Mouse (Mus musculus) kidney, embryonic 16.5 days (tissue): Measurements from ENCODE around the gene Adgra3. TPM values are rescaled to one million over a fixed set of nuclear protein-coding genes. Genes with fewer than 3 reads are reported as not detected.

Source experiments
- ATAC-seq: fragments of 200-750 bp; cut with Nextera tagmentation; 2 replicates; pipeline ENCODE4 v1.8.0; 2017; ENCODE audit warnings: moderate TSS enrichment; ENCODE audit not compliant: low FRiP score, low TSS enrichment
- H3K27ac ChIP-seq: fragments of 300-500 bp; sonication (generic); 2 replicates; pipeline ENCODE4 v1.5.1; 2014; ENCODE audit warnings: low read length
- H3K27me3 ChIP-seq: fragments of 300-500 bp; sonication (generic); 2 replicates; pipeline ENCODE4 v1.6.1; 2014; ENCODE audit warnings: low read length, control low read depth, mixed read lengths; ENCODE audit not compliant: insufficient read depth
- H3K36me3 ChIP-seq: fragments of 300-500 bp; sonication (generic); 2 replicates; pipeline ENCODE4 v1.6.1; 2014; ENCODE audit warnings: low read length, control low read depth, mixed read lengths; ENCODE audit not compliant: insufficient read depth
- H3K4me1 ChIP-seq: fragments of 300-500 bp; sonication (generic); 2 replicates; pipeline ENCODE4 v1.6.1; 2014; ENCODE audit warnings: low read length, control low read depth, mixed read lengths; ENCODE audit not compliant: insufficient read depth
- H3K4me2 ChIP-seq: fragments of 300-500 bp; sonication (generic); replicated peaks from 2 replicates; pipeline ENCODE4 v1.6.1; 2014; ENCODE audit warnings: low read depth, low read length
- H3K4me3 ChIP-seq: fragments of 300-500 bp; sonication (generic); 2 replicates; pipeline ENCODE4 v1.5.1; 2014; ENCODE audit warnings: mild to moderate bottlenecking, low read length
- H3K9ac ChIP-seq: fragments of 300-500 bp; sonication (generic); replicated peaks from 2 replicates; pipeline ENCODE4 v1.6.1; 2014; ENCODE audit warnings: low read length
- H3K9me3 ChIP-seq: fragments of 300-500 bp; sonication (generic); 2 replicates; pipeline ENCODE4 v1.6.1; 2016; ENCODE audit warnings: low read length, control low read depth
- WGBS: fragments of 180-500 bp; shearing (Covaris S2); extraction: QIAGEN DNeasy Blood & Tissue Kit; methylation state at CpG from one replicate; pipeline ENCODE4 v1.1.7; 2014; 5-methylcytosine and 5-hydroxymethylcytosine counted together
- polyA plus RNA-seq: library from polyadenylated mRNA; unstranded; fragments of >200 nt; fragmentation: Nextera tagmentation; extraction: Ambion mirVana; gene quantifications from 2 replicates; pipeline ENCODE4 v1.2.1, GENCODE M21; 2015

The Adgra3 gene
- polyA plus RNA-seq, 1 experiment from 2014 or later, result 35.3 TPM

DNA sequence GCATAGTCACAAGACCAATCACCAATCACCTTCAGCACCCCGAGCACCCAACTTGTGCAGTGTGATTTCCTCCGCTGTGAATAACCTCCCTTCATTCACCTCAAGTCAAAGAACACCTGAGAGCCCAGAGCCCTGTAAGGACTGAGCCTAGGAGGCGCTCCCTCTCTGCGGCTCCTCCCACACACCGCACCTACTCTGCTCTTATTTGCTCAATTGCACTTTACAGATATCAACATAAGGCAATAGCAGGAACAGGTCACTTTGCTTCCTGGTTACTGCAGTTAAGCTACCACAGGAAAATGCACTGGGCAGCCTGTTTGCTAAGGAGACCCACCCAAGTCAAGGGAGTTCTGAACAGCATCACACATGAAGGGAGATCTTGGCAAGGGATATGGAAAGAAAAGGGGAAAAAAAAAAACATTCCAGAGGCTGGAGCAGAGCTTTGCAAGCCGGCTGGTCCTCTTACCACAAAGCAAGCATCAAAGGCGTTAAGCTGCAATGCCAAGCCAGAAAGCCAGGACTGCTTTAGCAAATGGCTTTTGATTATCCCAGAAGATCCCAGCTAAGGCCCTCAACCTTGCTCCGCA lies 68.0 kb downstream of the Adgra3 start:
- Histone ChIP-seq H3K36me3 (peaks cover 22% of the 10 kb centered on the region), H3K4me1 (no peaks in the 10 kb centered on the region), H3K4me2 (no peak overlapping the region), H3K9ac (no peak overlapping the region), H3K9me3 (no peaks in the 10 kb centered on the region), H3K4me3 (no peak overlapping the region), H3K27me3 (no peaks in the 10 kb centered on the region), H3K27ac (no peak overlapping the region)
- ATAC-seq, result no peak
- 82% methylated on average over 8 of the region's 8 CpGs for WGBS

DNA sequence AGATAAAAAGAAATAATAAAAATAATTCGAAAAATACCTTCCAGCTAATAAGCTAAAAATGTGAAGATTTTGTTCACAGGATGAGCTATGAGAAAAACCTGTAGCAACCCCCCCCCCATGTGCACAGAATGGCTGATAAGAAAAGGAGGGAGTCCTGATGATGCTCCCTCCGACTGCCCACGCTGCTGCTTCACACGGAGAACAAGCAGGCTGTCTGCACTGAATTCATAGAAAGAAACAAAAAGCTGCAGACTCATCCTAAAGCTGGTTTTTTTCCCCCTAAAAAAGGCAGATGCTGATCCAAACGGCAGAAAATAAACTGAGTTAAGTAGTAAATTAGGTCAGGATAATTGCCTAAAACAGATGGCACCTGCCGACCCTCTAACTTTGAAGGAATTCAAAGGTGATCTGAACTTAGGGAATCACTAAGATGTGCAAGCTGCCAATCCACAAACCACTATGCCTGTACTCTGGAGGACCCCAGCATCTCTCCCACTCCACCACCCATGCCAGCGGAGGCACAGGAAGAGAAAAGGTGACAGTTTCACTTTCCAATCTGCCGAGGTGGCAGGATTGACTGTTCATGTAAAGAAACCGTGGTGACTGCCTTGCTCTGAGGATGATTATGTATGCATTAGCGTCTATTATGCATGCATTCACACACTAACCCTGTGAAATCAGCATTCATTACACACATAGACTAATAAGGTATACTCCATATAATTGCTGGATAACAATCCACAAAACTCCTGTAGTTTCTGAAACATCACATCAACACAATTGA lies 70.6 kb downstream of the Adgra3 start:
- Histone ChIP-seq H3K4me3 (no peak overlapping the region), H3K27ac (no peak overlapping the region), H3K4me2 (no peak overlapping the region), H3K27me3 (no peaks in the 10 kb centered on the region), H3K9me3 (no peaks in the 10 kb centered on the region), H3K36me3 (peaks cover 40% of the 10 kb centered on the region), H3K9ac (no peak overlapping the region), H3K4me1 (no peaks in the 10 kb centered on the region)
- ATAC-seq, result no peak
- 74% methylated on average over 10 of the region's 10 CpGs for WGBS

GRCm38 (mm10) chr5:49980727-49981126 lies 78.1 kb downstream of the Adgra3 start:
- Histone ChIP-seq H3K27ac (no peak overlapping the region), H3K4me1 (no peaks in the 10 kb centered on the region), H3K36me3 (peaks cover 31% of the 10 kb centered on the region), H3K27me3 (no peaks in the 10 kb centered on the region), H3K4me2 (no peak overlapping the region), H3K9me3 (no peaks in the 10 kb centered on the region), H3K4me3 (no peak overlapping the region), H3K9ac (no peak overlapping the region)
- 48% methylated on average over 5 of the region's 5 CpGs for WGBS
- ATAC-seq, result no peak

DNA sequence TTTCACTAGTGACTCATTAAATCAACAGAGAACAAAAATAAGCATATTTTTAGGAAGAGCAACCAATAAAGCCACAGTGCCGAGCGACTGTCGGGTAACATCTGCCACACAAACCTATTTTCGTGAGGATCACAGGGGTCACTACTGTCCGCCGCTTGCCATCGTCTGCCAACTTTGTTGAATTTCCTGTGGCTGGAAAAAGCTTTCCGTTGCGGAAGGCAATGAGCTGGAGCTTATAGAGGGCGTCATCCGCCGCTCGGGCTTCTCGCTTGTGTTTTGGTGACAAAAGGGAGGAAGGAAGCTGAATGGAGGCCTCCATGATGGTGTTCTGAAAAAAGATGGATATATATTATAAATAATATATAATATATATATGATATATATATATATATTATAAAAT lies 79.6 kb downstream of the Adgra3 start:
- Histone ChIP-seq H3K4me1 (no peaks in the 10 kb centered on the region), H3K4me2 (no peak overlapping the region), H3K9ac (no peak overlapping the region), H3K9me3 (no peaks in the 10 kb centered on the region), H3K27ac (no peak overlapping the region), H3K4me3 (no peak overlapping the region), H3K36me3 (peaks cover 36% of the 10 kb centered on the region), H3K27me3 (no peaks in the 10 kb centered on the region)
- ATAC-seq, result no peak
- 82% methylated on average over 14 of the region's 14 CpGs for WGBS

GRCm38 (mm10) chr5:49975971-49976370 lies 82.8 kb downstream of the Adgra3 start:
- Histone ChIP-seq H3K9me3 (no peaks in the 10 kb centered on the region), H3K4me2 (no peak overlapping the region), H3K36me3 (peaks cover 37% of the 10 kb centered on the region), H3K4me3 (no peak overlapping the region), H3K27ac (no peak overlapping the region), H3K9ac (no peak overlapping the region), H3K27me3 (no peaks in the 10 kb centered on the region), H3K4me1 (no peaks in the 10 kb centered on the region)
- ATAC-seq, result 0 out of 2 replicates have a peak, but pooled peaks have one; percentile 33
- WGBS, result 53% methylated on average over 2 of the region's 2 CpGs

DNA sequence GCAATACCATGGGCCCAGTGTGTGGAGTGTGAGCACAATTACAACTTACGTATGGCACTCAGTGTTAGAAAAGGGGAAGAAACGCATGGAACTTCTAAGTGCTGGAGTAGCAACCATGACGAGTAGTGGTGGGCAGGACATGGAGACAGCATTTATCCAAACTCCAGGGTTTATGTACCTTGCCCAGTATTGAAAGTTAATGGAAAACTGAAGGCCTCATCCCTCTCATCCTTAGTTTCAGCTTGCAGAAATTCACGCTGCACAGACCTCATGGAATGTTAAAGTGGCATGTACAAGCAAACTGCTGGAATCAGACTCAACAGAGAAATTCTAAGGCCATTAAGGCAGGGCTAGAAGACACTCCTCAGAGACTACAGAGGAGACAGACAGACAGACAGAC lies 84.6 kb downstream of the Adgra3 start:
- 86% methylated on average over 4 of the region's 4 CpGs for WGBS
- Histone ChIP-seq H3K27ac (0 out of 2 replicates have a peak overlapping the region, but pooled peaks have one; percentile 35), H3K9me3 (no peaks in the 10 kb centered on the region), H3K4me2 (no peak overlapping the region), H3K4me3 (no peak overlapping the region), H3K9ac (no peak overlapping the region), H3K27me3 (no peaks in the 10 kb centered on the region), H3K4me1 (no peaks in the 10 kb centered on the region), H3K36me3 (peaks cover 45% of the 10 kb centered on the region)
- peak; percentile 72; the same call in 1 of the 2 replicates for ATAC-seq

- Histone ChIP-seq H3K4me2 (no peak overlapping the region), H3K27ac (no peak overlapping the region), H3K9me3 (no peaks in the 10 kb centered on the region), H3K9ac (no peak overlapping the region), H3K27me3 (no peaks in the 10 kb centered on the region), H3K4me3 (no peak overlapping the region), H3K4me1 (no peaks in the 10 kb centered on the region), H3K36me3 (peaks cover 26% of the 10 kb centered on the region)
- WGBS, result 88% methylated on average over 8 of the region's 8 CpGs
- no peak for ATAC-seq
Observed at GRCm38 (mm10) chr5:49969660-49970059, 89.1 kb downstream of the Adgra3 start.

GRCm38 (mm10) chr5:49967726-49968125 lies 91.1 kb downstream of the Adgra3 start:
- 81% methylated on average over 6 of the region's 6 CpGs for WGBS
- H3K4me2 ChIP-seq, result no peak overlapping the region
- H3K27ac ChIP-seq, result no peak overlapping the region
- no peak overlapping the region for H3K4me3 ChIP-seq
- H3K36me3 ChIP-seq, result peaks cover 34% of the 10 kb centered on the region
- no peaks in the 10 kb centered on the region for H3K4me1 ChIP-seq
- no peaks in the 10 kb centered on the region for H3K27me3 ChIP-seq
- H3K9ac ChIP-seq, result no peak overlapping the region
- no peaks in the 10 kb centered on the region for H3K9me3 ChIP-seq
- no peak for ATAC-seq

- Histone ChIP-seq H3K27me3 (no peaks in the 10 kb centered on the region), H3K9me3 (no peaks in the 10 kb centered on the region), H3K36me3 (peaks cover 41% of the 10 kb centered on the region), H3K4me3 (no peak overlapping the region), H3K4me2 (no peak overlapping the region), H3K9ac (no peak overlapping the region), H3K27ac (no peak overlapping the region), H3K4me1 (no peaks in the 10 kb centered on the region)
- ATAC-seq, result no peak
- 78% methylated on average over 8 of the region's 8 CpGs for WGBS
Observed at GRCm38 (mm10) chr5:49965810-49966209, 93.0 kb downstream of the Adgra3 start.
